Mouse (Mus musculus) heart, adult 2 months (tissue): ENCODE measurements around the gene Man1c1. TPM values are rescaled to one million over a fixed set of nuclear protein-coding genes. Genes with fewer than 3 reads are reported as not detected.

Experiments
- DNase-seq, 2 experiments: peaks; one replicate each; pipeline ENCODE4 v3.0.0; 2021
- H3K27ac ChIP-seq: fragments of 200-600 bp; 2 replicates; pipeline ENCODE4 v1.8.1; 2022
- H3K27me3 ChIP-seq: fragments of 200-500 bp; 2 replicates; pipeline ENCODE4 v1.6.1; 2012; ENCODE audit warnings: mild to moderate bottlenecking, low read length, inconsistent platforms, mixed read lengths; ENCODE audit not compliant: control insufficient read depth, insufficient read depth
- H3K36me3 ChIP-seq: fragments of 200-500 bp; 2 replicates; pipeline ENCODE4 v1.6.1; 2012; ENCODE audit warnings: low read length, inconsistent platforms; ENCODE audit not compliant: control insufficient read depth, insufficient read depth
- H3K4me1 ChIP-seq: fragments of 200-500 bp; 2 replicates; pipeline ENCODE4 v1.6.1; 2011; ENCODE audit warnings: low read length; ENCODE audit not compliant: control insufficient read depth, insufficient read depth
- H3K4me3 ChIP-seq: fragments of 200-600 bp; 2 replicates; pipeline ENCODE4 v1.8.1; 2022
- H3K79me2 ChIP-seq: fragments of 200-500 bp; replicated peaks from 2 replicates; pipeline ENCODE4 v1.6.1; 2012; ENCODE audit warnings: mild to moderate bottlenecking, inconsistent platforms, low read length, moderate library complexity, mixed read lengths; ENCODE audit not compliant: control insufficient read depth, insufficient read depth
- H3K9ac ChIP-seq: fragments of 200-500 bp; 2 replicates; pipeline ENCODE4 v1.6.1; 2012; ENCODE audit warnings: low read depth, mild to moderate bottlenecking, control low read depth, inconsistent platforms, low read length, mixed read lengths
- CTCF ChIP-seq: fragments of 200-600 bp; IDR thresholded peaks from 2 replicates; pipeline ENCODE4 v1.8.1; 2022; ENCODE audit warnings: antibody characterized with exemption, mild to moderate bottlenecking, moderate library complexity
- EP300 ChIP-seq: fragments of 200-500 bp; IDR thresholded peaks from 2 replicates; pipeline ENCODE4 v1.6.1; 2011; ENCODE audit warnings: low read depth, low read length, control low read depth; ENCODE audit not compliant: insufficient read depth
- POLR2A ChIP-seq: fragments of 200-500 bp; IDR thresholded peaks from 2 replicates; pipeline ENCODE4 v1.6.1; 2011; ENCODE audit warnings: mild to moderate bottlenecking, low read depth, low read length, control low read depth; ENCODE audit not compliant: insufficient read depth
- WGBS: fragments of 180-500 bp; shearing (Covaris S2); methylation state at CpG from one replicate; pipeline ENCODE4 v1.1.7; 2018; 5-methylcytosine and 5-hydroxymethylcytosine counted together
- intact Hi-C: fragments of 180-260 bp; cut with DNase I; formaldehyde crosslinking; loops from one replicate; pipeline ENCODE4 v1.15.1; 2025
- polyA plus RNA-seq: library from polyadenylated mRNA; depleted of rRNA; stranded (reverse); fragments of >200 nt; gene quantifications from 2 replicates; pipeline ENCODE4 v1.2.3, GENCODE M21; 2012
- total RNA-seq, 2 experiments: library from RNA; stranded (reverse); gene quantifications; 2 replicates each; pipeline ENCODE4 v1.2.3; 2021

The Man1c1 gene
- total and polyA plus RNA-seq, 3 experiments = 14.1 to 28.4 (median 24.8) TPM

DNA sequence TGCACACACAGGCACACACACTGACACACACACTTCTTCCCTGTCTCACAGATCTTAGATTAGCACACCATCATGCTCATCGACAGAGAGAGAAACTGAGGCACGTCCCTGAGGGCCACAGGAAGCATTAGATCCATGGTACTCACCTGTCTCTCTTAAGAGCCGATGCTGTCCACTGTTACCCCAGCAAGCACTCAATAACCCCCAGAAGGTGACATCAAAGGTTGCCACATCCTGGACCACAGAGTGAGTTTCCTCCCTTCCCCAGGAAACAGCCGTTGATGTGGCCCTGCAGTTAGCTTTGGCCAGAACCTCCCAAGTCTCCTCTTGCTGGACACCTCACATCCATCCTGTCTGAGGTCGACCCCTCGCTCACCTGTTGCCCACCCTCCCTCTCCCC, 49.7 kb downstream of the Man1c1 start:
- 72% methylated on average over 6 of the region's 6 CpGs for WGBS
- TF ChIP-seq POLR2A = no peak
- no peak for TF ChIP-seq EP300
- no peak for TF ChIP-seq CTCF
- no peaks in the 10 kb centered on the region for H3K27me3 ChIP-seq
- no peak overlapping the region for H3K9ac ChIP-seq
- no peak for DNase-seq
- no peak overlapping the region for H3K27ac ChIP-seq
- H3K36me3 ChIP-seq = no peaks in the 10 kb centered on the region
- peaks cover 13% of the 10 kb centered on the region for H3K4me1 ChIP-seq
- intact Hi-C loops = no loop called here
- H3K79me2 ChIP-seq = peaks cover 1% of the 10 kb centered on the region; the same call in 1 of the 2 replicates
- H3K4me3 ChIP-seq = no peak overlapping the region

DNA sequence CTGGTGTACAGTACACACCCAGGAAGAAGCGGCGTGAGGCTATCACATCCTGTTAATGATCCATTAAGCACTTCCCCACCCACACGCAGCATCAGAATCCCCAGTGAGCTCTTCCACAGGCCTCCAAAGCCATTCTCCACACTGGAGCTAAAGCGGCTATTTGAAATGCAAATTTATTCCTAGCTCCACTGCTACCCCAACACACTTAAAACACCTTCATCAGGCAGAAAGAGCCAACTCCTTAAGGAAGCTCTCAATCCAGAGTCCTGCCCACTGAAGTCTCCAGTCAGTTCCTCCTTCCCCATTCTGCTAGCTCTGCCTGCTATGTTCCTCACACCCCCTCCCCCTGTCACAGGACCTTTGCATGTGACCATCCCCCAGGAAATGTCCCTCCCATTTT, 51.4 kb downstream of the Man1c1 start:
- Histone ChIP-seq H3K79me2 (no peaks in the 10 kb centered on the region; the same call in 1 of the 2 replicates), H3K9ac (no peak overlapping the region), H3K36me3 (no peaks in the 10 kb centered on the region), H3K27me3 (no peaks in the 10 kb centered on the region), H3K4me3 (no peak overlapping the region), H3K4me1 (peaks cover 11% of the 10 kb centered on the region), H3K27ac (no peak overlapping the region)
- DNase-seq = no peak
- TF ChIP-seq CTCF = no peak
- TF ChIP-seq POLR2A = no peak
- TF ChIP-seq EP300 = no peak
- intact Hi-C loops = no loop called here
- 74% methylated on average over 4 of the region's 4 CpGs for WGBS

DNA sequence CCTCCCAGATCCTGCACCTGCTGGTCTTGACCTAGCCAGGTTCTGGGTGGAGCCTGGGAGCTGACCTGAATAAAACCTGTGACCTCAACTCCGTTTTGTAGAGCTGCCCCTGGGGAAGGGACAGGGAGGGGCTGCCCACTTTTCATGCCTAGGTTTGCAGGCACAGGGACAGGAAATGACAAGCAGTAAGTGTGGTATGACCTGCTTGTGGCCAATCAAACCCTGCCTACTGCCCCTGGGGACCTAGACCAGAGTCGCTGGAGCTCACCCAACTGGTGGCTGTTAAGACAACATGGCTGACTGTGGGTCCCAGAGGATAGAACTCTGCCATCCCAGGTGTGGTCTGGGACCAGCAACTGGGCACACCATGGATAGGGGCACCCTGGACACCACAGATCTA, 51.9 kb downstream of the Man1c1 start:
- Histone ChIP-seq H3K36me3 (no peaks in the 10 kb centered on the region), H3K4me3 (no peak overlapping the region), H3K27me3 (no peaks in the 10 kb centered on the region), H3K27ac (no peak overlapping the region), H3K9ac (no peak overlapping the region), H3K4me1 (peaks cover 11% of the 10 kb centered on the region), H3K79me2 (no peaks in the 10 kb centered on the region; the same call in 1 of the 2 replicates)
- 36% methylated on average over 2 of the region's 2 CpGs for WGBS
- DNase-seq = peak in 1 of 2 experiments; percentile 32
- no peak for TF ChIP-seq EP300
- no peak for TF ChIP-seq POLR2A
- TF ChIP-seq CTCF = no peak
- intact Hi-C loops = no loop called here

DNA sequence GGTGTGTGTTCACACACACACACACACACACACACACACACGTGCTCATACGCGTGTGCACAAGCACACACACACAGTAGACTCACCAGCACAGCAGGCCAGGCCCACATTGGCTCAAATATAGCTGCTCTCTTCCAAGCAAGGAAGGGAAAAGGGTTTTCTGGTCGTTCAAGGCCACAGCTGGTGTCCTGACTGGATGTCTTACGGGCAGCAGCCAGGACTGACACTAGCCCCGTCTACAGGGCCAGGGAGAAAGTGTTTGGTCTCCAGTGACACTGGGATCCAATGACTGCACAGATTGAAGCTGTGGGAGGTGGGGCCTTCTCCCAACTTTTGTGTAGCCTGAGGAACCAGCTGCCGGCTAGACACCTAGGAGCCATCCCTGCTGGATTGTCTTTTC, 52.7 kb downstream of the Man1c1 start:
- peaks cover 11% of the 10 kb centered on the region for H3K4me1 ChIP-seq
- WGBS = 42% methylated on average over 7 of the region's 7 CpGs

DNA sequence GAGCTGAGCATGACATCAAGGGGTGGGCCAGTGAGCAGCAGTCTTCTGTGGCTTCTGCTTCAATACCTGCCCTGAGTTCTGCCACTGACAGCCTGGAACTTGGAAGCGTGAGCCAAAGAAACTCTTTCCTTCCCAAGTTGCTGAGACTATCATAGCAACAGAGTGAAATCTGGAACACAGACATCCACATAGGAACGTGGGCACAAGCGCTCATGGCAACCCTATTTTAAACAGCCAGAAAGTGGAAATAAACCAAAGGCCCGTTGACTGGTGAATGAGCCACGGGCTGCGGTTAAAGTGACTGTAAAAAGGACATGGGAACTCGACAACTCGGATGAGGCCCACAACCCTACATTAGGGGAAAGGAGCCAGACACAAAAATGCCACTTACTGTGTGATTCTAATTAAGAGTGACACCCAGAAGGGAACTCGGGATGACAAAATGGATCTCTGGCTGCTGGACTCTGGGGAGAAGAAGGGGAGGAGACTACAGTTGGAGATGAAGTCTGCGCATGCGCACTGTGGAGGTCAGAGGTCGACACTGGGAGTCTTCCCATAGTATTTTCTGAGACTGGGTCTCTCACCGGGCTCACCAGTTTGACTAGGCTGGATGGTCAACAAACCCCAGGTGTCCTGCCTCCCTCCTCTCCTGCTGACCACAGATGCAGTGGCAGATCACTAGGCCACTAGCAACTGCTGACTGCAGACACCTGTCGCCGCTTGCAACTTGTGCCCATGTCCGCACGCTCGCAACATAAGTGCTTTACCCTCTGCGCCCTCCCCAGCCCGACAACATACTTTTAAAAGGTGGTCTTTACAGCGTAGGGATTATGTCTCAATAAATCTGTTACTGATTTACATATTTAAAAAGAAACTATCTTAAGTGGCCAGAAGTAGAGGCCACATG, 58.8 kb downstream of the Man1c1 start:
- no peak for TF ChIP-seq CTCF
- no peak for TF ChIP-seq EP300
- no peak for TF ChIP-seq POLR2A
- Histone ChIP-seq H3K36me3 (no peaks in the 10 kb centered on the region), H3K79me2 (peaks cover 1% of the 10 kb centered on the region; the same call in 1 of the 2 replicates), H3K9ac (no peak overlapping the region), H3K4me3 (no peak overlapping the region), H3K27ac (no peak overlapping the region), H3K27me3 (no peaks in the 10 kb centered on the region), H3K4me1 (no peaks in the 10 kb centered on the region)
- DNase-seq = no peak
- WGBS = 94% methylated on average over 21 of the region's 21 CpGs
- intact Hi-C loops = no loop called here

More for the DNA sequence above, 52.7 kb downstream of the Man1c1 start:
- Histone ChIP-seq H3K36me3 (no peaks in the 10 kb centered on the region), H3K4me3 (no peak overlapping the region), H3K79me2 (no peaks in the 10 kb centered on the region; the same call in 1 of the 2 replicates), H3K27ac (no peak overlapping the region), H3K27me3 (no peaks in the 10 kb centered on the region), H3K9ac (no peak overlapping the region)
- TF ChIP-seq CTCF (peak; percentile 55), POLR2A (no peak), EP300 (peak; percentile 68; the same call in 1 of the 2 replicates)
- intact Hi-C loops = no loop called here
- peak; percentile 53 to 70 for DNase-seq

DNA sequence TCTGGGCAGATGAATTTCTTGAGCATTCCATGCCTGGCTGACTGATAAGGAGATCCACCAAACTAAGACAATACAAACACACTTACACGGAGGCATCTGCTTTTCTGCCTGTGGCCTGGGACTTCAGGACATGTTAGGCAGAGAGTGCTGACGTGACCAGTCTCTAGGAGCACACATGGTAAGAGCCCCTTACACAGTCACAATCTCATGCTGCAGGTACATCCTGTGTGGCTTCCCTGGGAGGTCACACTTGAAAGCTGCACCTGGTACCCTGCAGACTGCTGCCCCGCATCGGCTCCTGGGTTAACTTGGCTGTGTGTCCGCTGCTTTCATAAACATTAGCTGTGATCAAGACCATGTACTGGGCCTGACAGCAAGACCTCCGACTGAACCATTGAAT, 59.7 kb downstream of the Man1c1 start:
- TF ChIP-seq CTCF (no peak), EP300 (no peak), POLR2A (no peak)
- Histone ChIP-seq H3K36me3 (no peaks in the 10 kb centered on the region), H3K9ac (no peak overlapping the region), H3K27me3 (no peaks in the 10 kb centered on the region), H3K4me1 (no peaks in the 10 kb centered on the region), H3K79me2 (peaks cover 1% of the 10 kb centered on the region; the same call in 1 of the 2 replicates), H3K27ac (no peak overlapping the region), H3K4me3 (no peak overlapping the region)
- DNase-seq = no peak
- WGBS = 91% methylated on average over 6 of the region's 6 CpGs
- intact Hi-C loops = no loop called here
